Mouse (Mus musculus) cerebellum, adult 2 months (tissue): ENCODE data around the gene Snd1.

ENCODE experiments used
- CTCF ChIP-seq: fragments of 200-500 bp; IDR thresholded peaks from 2 replicates; pipeline ENCODE4 v1.5.1; 2011; ENCODE audit warnings: low read depth, mild to moderate bottlenecking, control low read depth, low read length, moderate library complexity, borderline replicate concordance; ENCODE audit not compliant: insufficient read depth
- POLR2A ChIP-seq: fragments of 200-500 bp; IDR thresholded peaks from 2 replicates; pipeline ENCODE4 v1.6.1; 2011; ENCODE audit warnings: low read length, control low read depth, borderline replicate concordance; ENCODE audit not compliant: insufficient read depth

DNA sequence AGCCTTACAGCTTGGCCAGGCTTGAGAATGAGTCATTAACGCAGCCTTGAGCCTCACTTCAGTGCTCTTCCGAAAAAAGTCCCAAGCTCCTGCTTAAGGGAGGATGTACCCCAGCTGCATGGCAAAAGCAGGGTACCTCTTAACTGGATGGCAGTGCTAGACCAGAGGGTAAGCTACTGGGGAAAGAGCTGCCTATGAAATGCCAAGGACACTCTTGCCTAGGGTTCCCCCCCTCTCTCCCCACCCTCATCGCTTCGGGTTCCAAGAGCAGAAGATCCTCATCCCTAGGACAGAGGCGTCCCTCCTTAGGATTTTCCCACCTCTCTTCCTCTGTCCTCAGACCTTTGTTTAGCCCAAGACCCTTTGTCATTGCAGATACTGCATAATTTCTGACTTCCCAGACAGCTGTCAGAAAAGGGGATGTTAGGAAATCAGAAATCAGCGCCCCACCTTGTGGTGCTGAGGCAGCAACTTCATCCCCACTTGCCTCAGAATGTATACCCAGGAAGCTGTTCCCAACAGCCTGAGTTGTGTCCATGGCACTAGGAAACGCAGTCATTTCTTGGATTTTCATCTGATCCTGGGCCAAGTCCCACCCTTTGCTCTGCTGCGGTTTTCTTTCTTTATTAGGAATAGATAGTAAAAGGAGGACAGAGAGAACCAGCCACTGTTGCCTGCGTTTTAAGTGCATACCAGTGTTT is 351.9 kb downstream of the Snd1 start:
- no peak; the same call in 1 of the 2 replicates for TF ChIP-seq CTCF
- no peak for TF ChIP-seq POLR2A
